In genomic region chr19:42086166-42086565, GRCm38 (mm10) we compare ENCODE assay signal across 8 mouse cellular contexts. TPM values are rescaled to one million over a fixed set of nuclear protein-coding genes. Genes with fewer than 3 reads are reported as not detected.
DNase-seq lines count a peak whose midpoint lies in the region; ATAC-seq and TF ChIP-seq lines count a peak whose summit lies in the region.

Morn4 (minus strand) TSS chr19:42086357.

- peak within 1 kb of the TSS; percentile 81 for H3K4me2 ChIP-seq in forebrain, embryonic 11.5 days (ENCODE audit: low read depth, low read length, severe bottlenecking)
- H3K4me2 ChIP-seq in heart, embryonic 14.5 days (ENCODE audit: low read length) = peak within 1 kb of the TSS; percentile 89
- H3K4me2 ChIP-seq in liver, embryonic 11.5 days = peak within 1 kb of the TSS; percentile 80
- H3K4me2 ChIP-seq in neural tube, embryonic 11.5 days (ENCODE audit: low read depth) = peak within 1 kb of the TSS; percentile 83

- H3K9me3 ChIP-seq in E14TG2a.4 (ENCODE audit: low read length) = no peaks in the 10 kb centered on the region
- H3K9me3 ChIP-seq in forebrain, embryonic 11.5 days (ENCODE audit: control insufficient read depth, low read length) = no peaks in the 10 kb centered on the region
- H3K9me3 ChIP-seq in heart, embryonic 14.5 days (ENCODE audit: control insufficient read depth, low read length) = no peaks in the 10 kb centered on the region
- no peaks in the 10 kb centered on the region for H3K9me3 ChIP-seq in liver, embryonic 11.5 days (ENCODE audit: control insufficient read depth, low read length)
- no peaks in the 10 kb centered on the region for H3K9me3 ChIP-seq in neural tube, embryonic 11.5 days (ENCODE audit: control insufficient read depth, low read length)

- peaks cover 33% of the 10 kb centered on the region for H3K4me1 ChIP-seq in E14TG2a.4 (replicated peaks; ENCODE audit: low read depth, low read length)
- peaks cover 7% of the 10 kb centered on the region; the same call in 1 of the 2 replicates for H3K4me1 ChIP-seq in forebrain, embryonic 11.5 days (replicated peaks; ENCODE audit: control insufficient read depth, insufficient read depth, low read length)
- H3K4me1 ChIP-seq in heart, embryonic 14.5 days (ENCODE audit: control insufficient read depth in 2 of 2, insufficient read depth in 2 of 2, low read length in 2 of 2) = peaks cover 9 to 14% of the 10 kb centered on the region in 2 experiments
- peaks cover 19% of the 10 kb centered on the region for H3K4me1 ChIP-seq in liver, embryonic 11.5 days (replicated peaks; ENCODE audit: control insufficient read depth, insufficient read depth, low read length)
- H3K4me1 ChIP-seq in neural tube, embryonic 11.5 days (ENCODE audit: control insufficient read depth, insufficient read depth, low read length) = peaks cover 7% of the 10 kb centered on the region; the same call in 1 of the 2 replicates

- TF ChIP-seq CTCF in E14TG2a.4 (conservative IDR thresholded peaks at IDR 0.05; ENCODE audit: low read length) = no peak

- no peaks in the 10 kb centered on the region for H3K36me3 ChIP-seq in E14TG2a.4 (ENCODE audit: insufficient read depth, low read length)
- H3K36me3 ChIP-seq in forebrain, embryonic 11.5 days (ENCODE audit: control insufficient read depth, insufficient read depth, low read length) = no peaks in the 10 kb centered on the region
- H3K36me3 ChIP-seq in heart, embryonic 14.5 days (ENCODE audit: control insufficient read depth, insufficient read depth, low read length) = no peaks in the 10 kb centered on the region
- H3K36me3 ChIP-seq in liver, embryonic 11.5 days (ENCODE audit: control insufficient read depth, insufficient read depth, low read length) = no peaks in the 10 kb centered on the region
- H3K36me3 ChIP-seq in neural tube, embryonic 11.5 days (ENCODE audit: control insufficient read depth, insufficient read depth, low read length) = no peaks in the 10 kb centered on the region

- ATAC-seq in forebrain, embryonic 11.5 days (replicated peaks; ENCODE audit: low FRiP score) = peak; percentile 89
- ATAC-seq in heart, embryonic 14.5 days (ENCODE audit: insufficient number of reproducible peaks, insufficient read depth, low FRiP score, low read depth) = 0 out of 2 replicates have a peak, but pooled peaks have one; percentile 33
- ATAC-seq in liver, embryonic 11.5 days (replicated peaks; ENCODE audit: low FRiP score) = peak; percentile 69
- ATAC-seq in neural tube, embryonic 11.5 days (ENCODE audit: insufficient read depth, low FRiP score, low TSS enrichment) = peak; percentile 89

- H3K27me3 ChIP-seq in E14TG2a.4 (ENCODE audit: insufficient read depth, low read length) = no peaks in the 10 kb centered on the region
- no peaks in the 10 kb centered on the region for H3K27me3 ChIP-seq in forebrain, embryonic 11.5 days (ENCODE audit: control insufficient read depth, insufficient read depth, low read length)
- no peaks in the 10 kb centered on the region for H3K27me3 ChIP-seq in heart, embryonic 14.5 days (ENCODE audit: control insufficient read depth, insufficient read depth, low read length)
- no peaks in the 10 kb centered on the region for H3K27me3 ChIP-seq in liver, embryonic 11.5 days (replicated peaks; ENCODE audit: control insufficient read depth, insufficient read depth, low read length)
- H3K27me3 ChIP-seq in neural tube, embryonic 11.5 days (ENCODE audit: control insufficient read depth, insufficient read depth, low read length) = no peaks in the 10 kb centered on the region

- WGBS in forebrain, embryonic 11.5 days = 0% methylated on average over 21 of the region's 21 CpGs
- WGBS in heart, embryonic 14.5 days = under 1% methylated on average over 21 of the region's 21 CpGs
- 1% methylated on average over 21 of the region's 21 CpGs for WGBS in liver, embryonic 11.5 days
- WGBS in neural tube, embryonic 11.5 days = under 1% methylated on average over 21 of the region's 21 CpGs

- peak within 1 kb of the TSS; percentile 83 for H3K9ac ChIP-seq in forebrain, embryonic 11.5 days (ENCODE audit: low read length)
- peak within 1 kb of the TSS; percentile 77 for H3K9ac ChIP-seq in heart, embryonic 14.5 days (ENCODE audit: low read length)
- peak within 1 kb of the TSS; percentile 61 for H3K9ac ChIP-seq in liver, embryonic 11.5 days (ENCODE audit: low read depth, low read length)
- peak within 1 kb of the TSS; percentile 75 for H3K9ac ChIP-seq in neural tube, embryonic 11.5 days (ENCODE audit: low read length)

- peak within 1 kb of the TSS; percentile 95 for H3K4me3 ChIP-seq in E14TG2a.4 (replicated peaks; ENCODE audit: low read length)
- H3K4me3 ChIP-seq in forebrain, embryonic 11.5 days (ENCODE audit: low read depth, low read length) = peak within 1 kb of the TSS; percentile 76
- peak within 1 kb of the TSS; percentile 68 to 79 for H3K4me3 ChIP-seq in heart, embryonic 14.5 days (ENCODE audit: control insufficient read depth in 1 of 2, insufficient read depth in 1 of 2, low read depth in 1 of 2, low read length in 2 of 2)
- peak within 1 kb of the TSS; percentile 60 for H3K4me3 ChIP-seq in liver, embryonic 11.5 days (ENCODE audit: low read depth, low read length)
- peak within 1 kb of the TSS; percentile 60 for H3K4me3 ChIP-seq in neural tube, embryonic 11.5 days (ENCODE audit: low read depth, low read length)

- peak; percentile 61 for DNase-seq in c-Kit-negative CD71-positive TER-119-positive erythroid progenitor cells, embryonic 14.5 days (ENCODE audit: low read depth, low spot score)
- peak; percentile 95 for DNase-seq in forebrain, embryonic 11.5 days (ENCODE audit: low spot score)
- peak; percentile 92 for DNase-seq in kidney, postnatal 10 days
- peak; percentile 85 for DNase-seq in liver, embryonic 11.5 days (ENCODE audit: low spot score)
- peak; percentile 94 for DNase-seq in neural tube, embryonic 11.5 days (ENCODE audit: low spot score)
- DNase-seq in telencephalon, adult 2 months (ENCODE audit: low read depth, low spot score) = peak; percentile 88

- peak within 1 kb of the TSS; percentile 41 for H3K27ac ChIP-seq in forebrain, embryonic 11.5 days (ENCODE audit: low read depth, low read length)
- H3K27ac ChIP-seq in heart, embryonic 14.5 days (replicated peaks in 1 of 2; ENCODE audit: control insufficient read depth in 1 of 2, insufficient read depth in 1 of 2, low read depth in 2 of 2, low read length in 2 of 2) = no peak within 1 kb of the TSS
- no peak within 1 kb of the TSS for H3K27ac ChIP-seq in liver, embryonic 11.5 days (ENCODE audit: low read depth, low read length)
- H3K27ac ChIP-seq in neural tube, embryonic 11.5 days (ENCODE audit: low read depth, low read length) = no peak within 1 kb of the TSS

RNA-seq across cellular contexts. Expression of gene Morn4, which starts in this region (rescaled TPM):
- 52.9 and 63.1 TPM in 2 replicates for polyA plus RNA-seq in forebrain, embryonic 11.5 days (2014; fragmentation: Nextera tagmentation; extraction: Ambion mirVana)
- polyA plus RNA-seq in heart, embryonic 14.5 days (2014; fragmentation: Nextera tagmentation; extraction: Ambion mirVana) = 14.0 and 15.6 TPM in 2 replicates
- 9.3 and 10.5 TPM in 2 replicates for polyA plus RNA-seq in liver, embryonic 11.5 days (2014; fragmentation: Nextera tagmentation; extraction: Ambion mirVana)
- 72.0 and 78.9 TPM in 2 replicates for polyA plus RNA-seq in neural tube, embryonic 11.5 days (2014; fragmentation: Nextera tagmentation; extraction: Ambion mirVana)

Comparison
In these comparisons a context has a peak if more than half of its experiments do, and no peak if none do; other contexts are left out.
1. ATAC-seq: peak in every context shown above with its lines; median percentile 89 in forebrain, embryonic 11.5 days; 89 in neural tube, embryonic 11.5 days; 69 in liver, embryonic 11.5 days; 33 in heart, embryonic 14.5 days.